Mouse (Mus musculus) ZHBTc4 (cell line): ENCODE measurements around the gene Nudc.

Experiments used
- DNase-seq: peaks from one replicate; pipeline ENCODE4 v3.0.0-alpha.2; 2011; ENCODE audit warnings: low read depth, low spot score

The Nudc gene

DNA sequence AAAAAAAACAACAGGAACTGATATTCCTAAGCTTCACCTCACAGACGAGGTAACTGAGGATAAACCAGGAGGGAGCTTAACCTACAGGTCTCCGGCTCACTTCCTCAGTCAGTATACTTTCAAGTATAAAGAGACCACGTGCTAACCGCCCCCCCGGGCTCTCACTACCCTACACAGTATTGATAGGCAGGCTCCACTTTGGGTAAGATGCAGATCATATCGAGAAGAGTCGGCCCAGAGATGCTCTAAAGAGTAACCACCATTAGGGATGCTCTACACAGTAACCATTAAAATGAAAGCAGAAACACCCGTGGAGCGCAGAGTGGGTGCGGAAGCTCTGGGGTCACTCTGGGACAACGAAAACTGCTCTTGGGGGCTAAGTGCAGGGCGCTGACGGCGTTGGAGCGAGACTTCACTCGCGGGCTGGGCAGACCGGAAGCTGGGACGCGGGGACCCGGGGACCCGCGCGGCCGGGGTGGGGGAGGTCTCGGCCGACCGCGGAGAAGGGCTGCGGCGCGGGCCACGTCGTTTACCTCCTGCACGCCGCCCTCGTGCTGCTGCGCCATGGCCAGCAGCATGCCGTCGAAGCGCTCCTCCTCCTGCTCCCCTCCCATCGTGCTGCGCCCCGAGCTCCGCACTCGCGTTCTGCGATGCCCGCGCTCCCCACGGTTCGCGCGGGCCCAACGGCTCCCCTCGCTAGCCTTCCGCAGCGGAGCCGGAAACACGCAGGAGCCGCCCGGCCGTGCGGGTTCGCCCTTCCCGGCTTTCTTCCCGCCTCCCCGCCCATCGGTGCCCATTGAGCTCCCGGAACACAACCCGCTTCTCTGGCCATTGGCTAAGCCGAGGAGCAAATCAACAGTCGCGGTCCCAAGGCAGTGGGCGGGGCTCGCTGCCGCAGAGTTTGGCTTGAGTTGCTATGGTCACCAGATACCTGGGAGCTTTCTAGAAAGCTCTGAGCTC is at the start of gene Nudc:
Gene Nudc, minus strand, starts transcription at position 725 of the 960 bp plus-strand sequence.
- peak; percentile 99 for DNase-seq

DNA sequence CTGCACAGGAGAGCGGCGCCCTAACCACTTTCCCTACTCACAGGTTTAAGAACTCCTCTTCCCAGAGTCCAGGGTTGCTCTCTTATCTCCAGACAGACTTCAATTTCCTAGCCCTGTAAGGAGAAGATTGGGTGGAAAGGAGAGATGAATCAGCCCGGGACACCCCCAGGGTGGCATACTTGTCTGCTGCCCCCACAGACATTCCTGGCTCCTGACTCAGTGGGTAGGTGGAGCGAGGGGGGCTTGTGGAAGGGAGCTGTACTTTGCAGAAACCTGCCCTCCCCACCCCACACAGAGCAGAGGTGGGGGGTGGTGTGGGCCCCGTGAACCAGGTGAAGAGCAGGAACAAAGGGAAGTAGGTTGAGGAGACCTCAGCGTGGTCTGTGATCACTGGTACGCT is 49.7 kb upstream of the Nudc start:
- DNase-seq: no peak

DNA sequence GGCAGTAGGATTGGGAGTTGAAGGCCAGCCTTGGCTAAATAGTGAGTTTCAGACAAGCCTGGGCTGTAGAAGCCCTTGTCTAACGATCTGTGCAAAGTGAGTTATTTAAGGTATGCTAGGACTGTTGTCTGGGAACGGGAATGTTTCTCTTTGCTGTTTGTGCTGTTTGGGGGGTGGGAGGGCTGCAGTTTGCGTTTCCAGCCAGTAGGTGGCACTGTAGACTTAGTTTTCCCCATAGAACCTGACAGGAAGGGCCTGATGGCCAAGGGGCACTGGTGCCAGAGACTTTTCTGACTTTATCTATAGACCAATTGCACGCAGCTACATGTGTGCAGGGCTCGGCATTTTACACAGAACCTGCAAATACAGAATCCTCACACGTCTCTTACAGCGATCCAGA is 46.8 kb upstream of the Nudc start:
- peak; percentile 66 for DNase-seq

DNA sequence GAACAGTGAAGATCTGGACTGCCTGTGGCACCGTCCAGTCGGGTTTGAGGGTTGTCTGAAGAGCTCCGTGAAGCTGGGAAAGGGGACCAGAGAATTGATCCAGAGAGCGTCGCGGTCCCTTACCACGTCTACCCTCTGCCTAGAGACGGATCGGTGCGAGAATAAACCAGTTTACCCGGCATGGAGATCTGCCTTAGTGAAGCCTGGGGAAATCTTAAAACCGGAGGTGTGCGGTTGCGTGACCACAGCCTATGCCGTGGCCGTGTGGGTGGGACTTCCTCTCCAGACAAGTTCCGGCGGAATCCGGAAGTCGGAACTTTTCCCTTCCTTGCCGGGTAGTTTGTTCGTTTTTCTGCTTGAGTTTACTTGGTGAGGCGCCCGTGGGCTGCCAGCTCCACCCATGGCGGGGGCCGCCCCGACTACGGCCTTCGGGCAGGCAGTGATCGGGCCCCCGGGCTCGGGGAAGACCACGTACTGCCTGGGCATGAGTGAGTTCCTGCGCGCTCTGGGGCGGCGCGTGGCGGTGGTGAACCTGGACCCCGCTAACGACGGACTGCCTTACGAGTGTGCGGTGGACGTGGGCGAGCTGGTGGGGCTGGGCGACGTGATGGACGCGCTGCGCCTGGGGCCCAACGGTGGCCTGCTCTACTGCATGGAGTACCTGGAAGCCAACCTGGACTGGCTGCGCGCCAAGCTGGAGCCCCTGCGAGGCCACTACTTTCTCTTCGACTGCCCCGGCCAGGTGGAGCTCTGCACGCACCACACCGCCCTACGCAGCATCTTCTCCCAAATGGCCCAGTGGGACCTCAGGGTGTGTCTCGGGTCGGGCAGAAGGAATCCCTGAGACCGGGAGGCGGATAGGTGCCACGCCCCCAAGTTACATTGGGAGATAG is 38.5 kb upstream of the Nudc start, which contains the start of gene Gpn2:
Gene Gpn2, plus strand, starts transcription at position 304 of the 893 bp plus-strand sequence.
- peak; percentile 94 for DNase-seq

DNA sequence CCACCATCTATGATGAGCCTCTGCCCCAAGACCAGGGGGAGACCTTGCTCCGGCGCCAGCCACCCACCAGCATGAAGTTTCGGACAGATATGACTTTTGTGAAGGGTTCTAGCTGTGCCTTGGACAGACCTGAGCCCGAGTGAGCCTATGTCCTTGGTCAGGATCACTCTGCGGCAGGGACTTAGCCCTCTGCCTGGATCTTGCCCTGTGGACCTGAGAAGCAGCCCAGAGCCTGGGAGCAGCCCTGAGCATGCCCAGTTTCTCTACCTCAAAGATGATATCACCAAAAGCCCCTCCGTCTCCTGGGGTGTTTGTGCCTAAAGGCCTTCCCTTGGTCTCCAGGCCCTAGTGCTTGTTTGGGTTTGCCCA is 37.9 kb upstream of the Nudc start:
- DNase-seq: no peak

DNA sequence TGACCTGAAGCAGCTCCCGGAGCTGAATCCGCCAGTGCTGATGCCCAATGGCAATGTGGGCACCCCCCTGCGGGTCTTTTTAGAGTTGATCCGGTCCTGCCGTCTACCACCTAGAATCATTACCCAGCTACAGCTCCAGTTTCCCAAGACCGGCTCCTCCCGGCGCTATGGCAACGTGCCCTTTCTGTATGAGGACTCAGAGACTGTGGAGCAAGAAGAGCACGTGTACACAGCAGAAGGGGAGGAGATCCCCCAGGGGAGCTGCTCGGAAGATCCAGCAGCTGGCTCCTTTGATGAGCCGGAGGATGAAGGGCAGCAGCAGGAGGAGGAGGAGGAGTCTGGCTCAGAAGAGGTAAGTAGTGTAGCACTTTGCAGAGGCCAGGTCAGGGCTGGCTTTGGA is 32.2 kb upstream of the Nudc start:
- DNase-seq: peak; percentile 84

DNA sequence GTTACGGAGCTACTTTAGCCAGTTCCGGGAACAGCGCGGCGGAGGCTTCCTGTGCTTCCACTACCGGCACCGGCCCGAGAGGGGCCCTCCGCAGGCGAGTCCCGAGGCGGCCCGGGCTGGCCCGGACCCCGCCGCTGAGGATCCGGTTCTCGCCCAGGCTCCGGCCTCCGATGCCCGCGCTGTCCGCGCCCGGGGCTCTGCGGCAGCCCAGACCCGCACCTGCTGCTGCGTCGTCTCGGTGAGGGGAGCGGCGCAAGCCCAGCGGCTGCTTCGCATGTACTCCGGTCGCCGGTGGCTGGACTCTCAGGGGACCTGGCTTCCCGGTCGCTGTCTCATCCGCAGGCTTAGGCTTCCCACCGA is 29.0 kb upstream of the Nudc start:
- DNase-seq: peak; percentile 30

DNA sequence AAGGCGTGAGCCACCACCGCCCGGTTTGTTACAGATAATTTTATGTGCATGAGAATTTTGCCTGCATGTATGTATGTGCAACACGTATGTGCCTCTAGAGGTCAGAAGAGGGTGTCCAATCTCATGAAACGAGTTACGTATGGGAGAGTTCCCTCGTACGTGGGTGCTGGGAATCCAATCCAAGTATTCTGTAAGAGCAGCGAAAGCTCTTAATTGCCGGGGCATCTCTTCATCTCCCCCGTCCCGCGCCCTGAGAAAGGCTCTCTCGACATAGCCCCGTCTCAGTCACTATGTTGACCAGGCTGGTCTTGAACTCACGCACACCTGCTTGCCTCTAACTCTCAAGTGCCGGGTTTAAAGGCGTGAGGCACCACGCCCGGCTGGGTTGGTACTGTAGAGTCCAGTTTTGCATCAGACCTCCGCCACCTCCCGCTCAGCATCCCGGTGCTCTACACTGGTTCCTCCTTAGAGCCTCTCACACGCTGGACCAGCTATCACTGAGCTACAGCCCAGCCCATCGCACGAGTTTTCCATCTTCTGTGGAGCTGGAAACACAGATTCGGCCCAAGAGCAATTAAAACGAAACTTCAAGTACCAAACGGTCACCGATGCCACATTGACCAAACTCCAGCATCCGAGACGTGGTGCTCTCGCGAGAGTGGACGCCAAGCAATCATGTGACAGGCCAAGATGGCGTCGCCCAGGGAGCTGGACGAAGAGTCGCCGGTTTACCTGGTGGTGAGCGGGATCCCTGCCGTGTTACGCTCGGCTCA is 28.5 kb upstream of the Nudc start, which contains the start of gene Gpatch3:
Gene Gpatch3, plus strand, starts transcription at position 676 of the 773 bp plus-strand sequence.
- peak; percentile 95 for DNase-seq

DNA sequence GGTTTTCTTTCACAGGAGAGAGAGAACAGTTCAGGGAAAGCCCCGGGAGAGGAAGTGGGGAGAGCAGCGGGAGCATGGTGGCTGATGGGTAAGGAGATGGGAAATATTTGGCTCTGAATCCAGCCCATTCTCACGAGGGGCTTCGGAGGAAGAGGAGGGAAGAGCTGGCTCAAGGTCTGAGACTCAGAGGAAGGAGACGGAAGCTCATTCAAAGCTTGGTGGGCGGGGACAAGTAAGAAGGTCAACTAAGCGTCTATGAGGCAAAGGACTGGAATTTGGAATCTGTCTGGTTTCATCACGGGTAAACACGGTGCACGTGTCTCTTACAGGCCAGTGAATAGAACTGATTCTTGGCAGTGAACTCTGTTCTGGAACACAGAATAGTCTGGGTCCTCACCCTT is 24.3 kb upstream of the Nudc start:
- peak; percentile 83 for DNase-seq

DNA sequence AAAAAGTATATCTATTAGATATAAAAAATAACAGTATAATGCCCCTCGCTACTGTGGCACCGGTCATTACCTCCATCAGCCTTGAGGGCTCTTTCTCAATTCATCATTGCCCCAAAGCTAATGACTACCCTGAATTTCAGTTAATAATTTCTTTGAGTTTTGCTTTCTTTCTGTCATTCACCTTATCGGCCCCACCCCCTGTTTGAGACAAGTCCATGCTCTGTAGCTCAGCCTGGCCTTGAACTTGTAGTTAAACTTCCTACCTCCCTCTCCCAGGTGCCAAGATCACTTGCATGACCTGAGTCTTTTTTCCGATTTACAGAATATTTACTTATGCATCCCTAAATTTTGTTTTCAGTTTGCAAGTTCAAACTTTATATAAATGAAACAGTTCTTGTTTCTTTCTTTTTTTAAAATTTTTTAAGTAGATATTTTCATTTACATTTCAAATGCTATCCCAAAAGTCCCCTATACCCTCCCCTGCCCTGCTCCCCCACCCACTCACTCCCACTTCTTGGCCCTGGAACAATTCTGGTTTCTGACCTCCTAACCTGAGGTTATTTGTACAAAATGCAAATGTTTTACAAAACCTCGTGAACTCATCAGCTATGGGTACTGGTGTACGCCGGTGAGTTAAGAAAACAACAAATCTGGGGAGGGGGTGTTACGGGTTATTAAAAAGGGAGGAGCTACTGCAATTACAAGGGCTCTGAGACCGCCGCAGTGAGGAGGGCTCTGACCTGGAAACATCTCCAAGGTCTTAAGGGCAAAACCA is 23.7 kb upstream of the Nudc start:
- DNase-seq: no peak

DNA sequence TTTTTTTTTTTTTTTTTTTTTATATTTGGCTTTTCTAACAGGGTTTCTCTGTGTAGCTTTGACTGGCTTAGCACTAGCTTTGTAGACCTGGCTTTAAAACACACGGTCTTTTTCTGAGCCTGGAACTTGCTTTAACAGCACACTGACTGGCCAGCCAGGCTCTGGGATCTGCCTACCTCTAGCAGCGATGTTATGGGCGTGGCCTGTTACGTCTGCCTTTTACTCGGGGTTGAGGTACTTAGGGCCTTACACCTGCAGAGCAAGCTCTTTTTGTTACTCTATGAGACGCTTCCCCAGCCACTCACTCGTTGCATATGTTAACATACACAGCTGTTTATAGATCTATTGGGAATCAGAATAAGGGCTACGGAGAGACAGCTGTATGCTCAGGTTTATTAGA is 21.5 kb upstream of the Nudc start:
- DNase-seq: peak; percentile 75

DNA sequence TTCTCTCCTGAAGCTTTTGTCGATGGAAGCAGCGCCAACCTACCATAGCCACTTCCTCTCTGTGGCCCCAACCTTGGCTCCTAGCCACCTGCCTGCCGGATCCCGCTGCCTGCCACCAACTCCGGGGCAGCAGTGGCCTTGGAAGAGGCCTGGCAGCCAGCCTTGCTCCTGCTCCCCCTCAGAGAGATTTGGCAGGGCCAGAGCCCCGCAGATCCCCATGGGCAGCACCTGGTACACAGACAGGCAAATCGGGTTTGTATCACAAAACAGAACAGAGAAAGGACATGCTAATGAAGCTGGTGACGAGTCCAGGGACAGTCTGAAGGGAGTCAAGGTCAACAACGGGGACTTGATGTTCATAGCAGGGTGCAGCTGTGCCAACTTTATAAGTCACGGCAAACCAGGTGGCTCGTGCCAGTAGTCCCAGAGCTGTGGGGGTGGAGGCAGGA is 17.4 kb upstream of the Nudc start:
- no peak for DNase-seq

DNA sequence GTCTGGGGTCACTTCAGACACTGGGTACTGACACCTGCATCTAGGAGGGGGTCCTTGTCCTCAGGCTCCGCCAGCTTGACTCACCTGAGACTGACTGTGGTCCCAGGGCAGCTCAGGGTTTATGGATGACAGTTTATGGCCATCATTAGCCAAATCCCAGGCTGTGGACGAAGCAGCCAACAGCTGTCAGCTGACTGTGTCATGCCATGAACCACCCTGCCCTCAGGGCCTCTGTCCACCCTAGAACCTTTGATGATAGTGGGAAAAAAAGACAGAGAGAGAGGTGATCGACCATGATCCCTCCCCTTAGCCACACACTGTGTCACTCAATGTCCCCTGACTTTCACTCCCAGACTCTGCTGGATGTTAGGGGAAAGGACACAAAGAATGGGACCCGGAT is 15.8 kb upstream of the Nudc start:
- DNase-seq: peak; percentile 79

DNA sequence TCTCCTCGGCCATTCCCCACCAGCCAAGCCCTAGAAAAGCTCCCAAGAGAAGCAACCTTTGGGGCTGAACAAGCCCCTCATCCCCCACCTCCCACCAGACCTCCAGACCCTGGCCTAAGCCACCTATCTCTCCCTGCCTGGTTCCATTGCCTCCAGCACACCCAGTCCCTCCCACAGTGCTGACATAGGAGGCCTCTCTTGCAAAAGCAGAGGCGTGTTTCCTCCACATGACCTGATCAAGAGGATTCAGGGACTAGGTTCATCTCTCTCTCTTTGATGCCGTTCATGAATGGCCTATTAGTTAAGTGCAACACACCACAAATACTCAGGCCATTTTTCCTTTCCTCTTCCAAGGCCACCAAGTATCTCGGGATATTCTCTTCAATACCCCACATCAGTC is 14.1 kb upstream of the Nudc start:
- DNase-seq: no peak

DNA sequence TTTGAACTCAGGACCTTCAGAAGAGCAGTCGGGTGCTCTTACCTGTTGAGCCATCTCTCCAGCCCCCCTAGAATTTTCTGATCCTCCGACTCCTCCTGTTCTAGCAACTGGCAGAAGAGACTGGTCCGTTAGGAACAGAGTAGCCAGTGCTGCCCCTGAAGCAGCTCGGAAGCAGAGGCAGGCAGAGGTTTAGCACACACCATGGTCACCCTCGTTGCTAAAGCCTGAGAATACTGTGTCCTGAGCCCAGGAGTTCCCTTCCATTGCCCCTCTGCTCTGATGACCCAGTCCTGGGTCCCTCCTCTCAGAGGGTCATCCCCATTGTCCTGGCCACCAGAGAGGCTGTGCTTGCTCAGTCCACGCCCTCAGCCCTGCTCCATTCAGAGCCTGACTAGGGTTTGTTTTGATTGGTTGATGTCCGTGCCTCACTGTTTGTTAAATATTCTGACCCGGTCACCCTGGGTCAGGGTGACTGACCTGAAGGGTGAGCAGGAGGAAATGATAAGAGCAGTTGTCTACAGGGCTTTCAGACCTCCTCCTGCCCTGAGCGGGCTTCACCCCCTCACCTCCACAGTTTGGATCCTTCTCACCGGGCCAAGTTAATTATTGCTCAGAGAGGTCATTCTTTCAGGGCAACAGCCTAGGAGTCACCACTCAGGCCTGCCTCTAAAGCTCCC is 11.4 kb upstream of the Nudc start:
- DNase-seq: no peak

DNA sequence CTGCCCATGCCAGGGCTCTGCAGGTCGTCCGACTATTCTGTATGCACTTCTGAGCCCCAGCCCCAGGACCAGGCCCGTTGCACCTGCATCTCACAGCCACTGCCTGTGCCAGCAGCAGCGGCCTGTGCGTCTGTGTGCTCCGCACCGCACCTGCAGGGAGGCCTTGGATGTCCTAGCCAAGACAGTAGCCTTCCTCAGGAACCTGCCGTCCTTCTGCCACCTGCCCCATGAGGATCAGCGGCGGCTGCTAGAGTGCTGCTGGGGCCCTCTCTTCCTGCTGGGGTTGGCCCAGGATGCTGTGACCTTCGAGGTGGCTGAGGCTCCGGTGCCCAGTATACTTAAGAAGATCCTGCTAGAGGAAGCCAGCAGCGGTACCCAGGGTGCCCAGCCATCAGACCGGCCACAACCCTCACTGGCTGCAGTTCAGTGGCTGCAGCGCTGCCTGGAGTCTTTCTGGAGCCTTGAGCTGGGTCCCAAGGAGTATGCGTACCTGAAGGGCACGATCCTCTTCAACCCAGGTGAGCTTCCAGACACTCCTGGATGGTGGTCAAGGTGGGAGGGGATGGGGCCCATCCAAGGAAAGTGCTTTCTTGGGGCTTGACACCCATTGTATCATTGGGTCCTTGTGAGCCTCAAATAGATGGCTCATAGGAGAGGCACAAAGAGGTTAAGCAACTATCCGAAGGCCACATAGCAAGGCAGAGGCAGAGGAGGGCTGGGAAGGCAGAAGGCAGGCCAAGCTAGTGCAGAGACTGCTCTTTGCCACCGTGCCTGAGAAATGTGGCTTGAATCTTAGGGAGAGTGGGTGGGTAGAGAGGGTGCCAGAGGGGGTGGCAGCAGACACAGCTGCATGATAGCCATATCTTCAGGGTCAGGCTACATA is 7.9 kb upstream of the Nudc start:
- DNase-seq: no peak

DNA sequence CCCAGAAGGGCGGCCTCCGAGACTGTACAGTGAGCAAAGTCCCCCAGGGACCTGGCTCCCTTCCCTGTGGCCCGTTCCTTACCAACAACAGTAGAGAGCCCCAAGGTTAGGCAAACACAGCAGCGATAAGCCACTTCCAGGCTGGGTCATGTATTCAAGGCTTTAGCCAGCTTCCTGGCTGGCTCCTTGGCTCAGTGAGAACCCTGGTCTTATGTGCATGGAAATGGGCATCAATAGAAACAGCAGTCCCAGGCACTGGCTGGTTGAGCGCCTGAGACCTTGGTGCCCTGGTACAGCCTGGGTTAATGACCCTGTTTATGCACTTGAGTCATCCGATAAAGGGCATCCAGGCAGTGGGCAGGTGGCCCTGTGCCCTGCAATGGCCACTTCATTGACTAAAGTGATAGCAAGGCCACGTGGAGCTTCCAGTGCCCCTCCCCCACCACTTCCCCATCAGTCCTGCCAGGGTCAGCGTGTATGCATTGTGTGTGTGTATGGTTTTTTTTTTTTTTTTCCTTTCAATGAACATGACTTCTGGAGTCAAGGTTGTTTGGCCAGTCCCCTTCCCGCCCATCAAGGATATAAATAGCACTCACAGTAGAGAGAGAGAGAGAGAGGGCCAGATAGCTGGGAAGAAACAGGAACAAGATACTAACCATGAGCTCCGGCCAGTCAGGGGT is 7.1 kb upstream of the Nudc start, which contains the start of gene Nr0b2:
Gene Nr0b2, plus strand, starts transcription at position 609 of the 680 bp plus-strand sequence.
- DNase-seq: no peak

DNA sequence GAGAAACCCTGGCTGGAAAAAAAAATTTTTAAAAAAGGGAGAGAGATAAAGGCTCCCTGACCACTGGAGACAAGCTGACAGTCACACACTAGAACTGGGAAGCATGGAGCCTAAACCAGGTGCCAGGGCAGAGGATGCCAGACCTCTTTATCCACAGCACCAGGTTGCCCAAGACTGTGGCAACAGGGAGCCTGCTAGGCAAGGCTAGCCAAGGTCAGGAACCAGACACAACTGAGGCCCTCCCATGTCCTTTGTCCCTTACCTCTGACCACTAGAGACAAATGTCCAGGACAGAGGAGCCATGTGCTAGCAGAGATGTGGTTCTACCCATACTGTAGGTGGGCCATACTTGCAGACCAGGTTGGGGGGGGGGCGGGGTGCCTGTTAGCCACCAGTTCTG is 6.2 kb upstream of the Nudc start:
- no peak for DNase-seq

DNA sequence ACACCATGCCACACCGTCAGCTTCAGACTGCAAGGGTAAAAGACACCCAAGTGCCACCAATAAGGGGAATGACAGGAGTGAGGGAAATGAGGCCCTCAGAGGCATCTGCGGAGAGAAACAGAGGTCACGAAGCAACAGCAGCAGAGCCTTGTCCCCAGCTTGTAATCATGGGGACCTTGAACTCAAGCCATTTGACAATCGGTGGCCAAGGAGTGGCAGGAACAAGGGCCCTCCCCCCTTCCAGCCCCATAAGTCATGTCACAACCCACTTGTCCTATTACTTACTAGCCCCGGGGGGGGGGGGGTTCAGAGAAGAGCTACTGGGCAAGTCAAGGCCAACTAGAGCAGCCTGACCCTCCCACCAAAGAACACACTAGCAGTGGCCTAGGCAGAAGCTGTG is 9.1 kb downstream of the Nudc start:
- no peak for DNase-seq
